Mouse (Mus musculus) embryo, embryonic 10 days (tissue): ENCODE measurements around the gene C1s1.
"Not testable (repeated sequence)": the region's sequence is repeated elsewhere in the genome, so short reads cannot be mapped to it uniquely, and the experiment has no call there.

ENCODE experiments used
- DNase-seq: peaks from one replicate; pipeline ENCODE4 v3.0.0-alpha.2; 2015; ENCODE audit warnings: low spot score

Gene C1s1

GRCm38 (mm10) chr6:124512355-124512836, 29.8 kb downstream of the C1s1 start, which contains the start of gene C1ra:
Gene C1ra, plus strand, starts transcription at chr6:124512405.
- peak; percentile 54 for DNase-seq

GRCm38 (mm10) chr6:124511936-124512335, 30.2 kb downstream of the C1s1 start:
- no peak for DNase-seq

- DNase-seq, result not testable (repeated sequence)
Measured at GRCm38 (mm10) chr6:124509192-124509591, 33.0 kb downstream of the C1s1 start.

- DNase-seq, result no peak
Measured at GRCm38 (mm10) chr6:124508292-124508691, 33.9 kb downstream of the C1s1 start.

GRCm38 (mm10) chr6:124506991-124507390, 35.2 kb downstream of the C1s1 start:
- no peak for DNase-seq

GRCm38 (mm10) chr6:124505028-124505427, 37.1 kb downstream of the C1s1 start:
- DNase-seq, result no peak

GRCm38 (mm10) chr6:124502021-124502420, 40.1 kb downstream of the C1s1 start:
- no peak for DNase-seq

GRCm38 (mm10) chr6:124501473-124501872, 40.7 kb downstream of the C1s1 start:
- no peak for DNase-seq

- no peak for DNase-seq
Measured at GRCm38 (mm10) chr6:124499914-124500566, 42.1 kb downstream of the C1s1 start.

GRCm38 (mm10) chr6:124496054-124496453, 46.1 kb downstream of the C1s1 start:
- DNase-seq, result no peak

GRCm38 (mm10) chr6:124493886-124494285, 48.3 kb downstream of the C1s1 start:
- DNase-seq, result no peak

GRCm38 (mm10) chr6:124492842-124493561, 49.2 kb downstream of the C1s1 start, which contains the start of gene C1rl:
Gene C1rl, plus strand, starts transcription at chr6:124493113.
- peak; percentile 85 for DNase-seq

- no peak for DNase-seq
Measured at GRCm38 (mm10) chr6:124491427-124491826, 50.7 kb downstream of the C1s1 start.

- no peak for DNase-seq
Measured at GRCm38 (mm10) chr6:124488952-124489351, 53.2 kb downstream of the C1s1 start.

GRCm38 (mm10) chr6:124487509-124487908, 54.6 kb downstream of the C1s1 start:
- DNase-seq, result no peak

GRCm38 (mm10) chr6:124485414-124486144, 56.6 kb downstream of the C1s1 start:
- peak; percentile 70 for DNase-seq

- DNase-seq, result no peak
Measured at GRCm38 (mm10) chr6:124484851-124485250, 57.3 kb downstream of the C1s1 start.

- not testable (repeated sequence) for DNase-seq
Measured at GRCm38 (mm10) chr6:124483831-124484230, 58.3 kb downstream of the C1s1 start.

- peak; percentile 66 for DNase-seq
Measured at GRCm38 (mm10) chr6:124481571-124481970, 60.6 kb downstream of the C1s1 start.
